Comparison of ENCODE assay signal across 8 mouse cellular contexts in genomic region chr3:144556625-144557324, GRCm38 (mm10). TPM values are rescaled to one million over a fixed set of nuclear protein-coding genes. Genes with fewer than 3 reads are reported as not detected.
DNase-seq lines count a peak whose midpoint lies in the region; ATAC-seq and TF ChIP-seq lines count a peak whose summit lies in the region.
"Had no signal": no experiment of that assay in that cellular context is flagged by ENCODE, and none has a peak within 500 bp of the region (broad histone marks: within the 10 kb centered on the region; RNA-seq: fewer than 3 reads in every experiment).

No protein-coding gene starts in this region.

- no peak for ATAC-seq in hindbrain, postnatal 0 days

- H3K4me2 ChIP-seq in hindbrain, postnatal 0 days (ENCODE audit: low read depth, low read length) = peak overlapping the region; percentile 46

- peak overlapping the region; percentile 27; the same call in 1 of the 2 replicates for H3K27ac ChIP-seq in hindbrain, postnatal 0 days
- peak overlapping the region; percentile 81 for H3K27ac ChIP-seq in midbrain, embryonic 10.5 days (replicated peaks)
- H3K27ac ChIP-seq in cerebellum, adult 2 months (ENCODE audit: insufficient read depth, low read length) = no peak overlapping the region

- H3K9ac ChIP-seq in hindbrain, postnatal 0 days (replicated peaks; ENCODE audit: low read length) = no peak overlapping the region

- WGBS in hindbrain, postnatal 0 days = 9% methylated on average over 16 of the region's 16 CpGs
- 2% methylated on average over 16 of the region's 16 CpGs for WGBS in midbrain, embryonic 10.5 days
- 32% methylated on average over 16 of the region's 16 CpGs for WGBS in cerebellum, adult 2 months

- intact Hi-C loops in gastrocnemius, postnatal 14 days (cut with DNase I; ENCODE audit: low total_unique reads) = no loop called here

- peaks cover 8% of the 10 kb centered on the region; the same call in 1 of the 2 replicates for H3K4me1 ChIP-seq in hindbrain, postnatal 0 days (ENCODE audit: insufficient read depth, low read length)
- H3K4me1 ChIP-seq in midbrain, embryonic 10.5 days = peaks cover 56% of the 10 kb centered on the region
- H3K4me1 ChIP-seq in cerebellum, adult 2 months (ENCODE audit: control insufficient read depth, insufficient read depth, low read length) = peaks cover 3% of the 10 kb centered on the region; the same call in 1 of the 2 replicates

- H3K9me3 ChIP-seq in hindbrain, postnatal 0 days (ENCODE audit: low read length) = no peaks in the 10 kb centered on the region
- H3K9me3 ChIP-seq in midbrain, embryonic 10.5 days (replicated peaks) = no peaks in the 10 kb centered on the region

- no peaks in the 10 kb centered on the region for H3K27me3 ChIP-seq in hindbrain, postnatal 0 days (ENCODE audit: insufficient read depth, low read length)
- no peaks in the 10 kb centered on the region for H3K27me3 ChIP-seq in midbrain, embryonic 10.5 days (ENCODE audit: low read depth, poor library complexity, severe bottlenecking)
- H3K27me3 ChIP-seq in cerebellum, adult 2 months (ENCODE audit: control insufficient read depth, insufficient read depth, low read length) = no peaks in the 10 kb centered on the region

- TF ChIP-seq POLR2A in cerebellum, adult 2 months (IDR thresholded peaks at IDR 0.05; ENCODE audit: borderline replicate concordance, insufficient read depth, low read length) = no peak

- 0 out of 2 replicates have a peak overlapping the region, but pooled peaks have one; percentile 2 for H3K4me3 ChIP-seq in hindbrain, postnatal 0 days (ENCODE audit: low read length)
- peak overlapping the region; percentile 45 for H3K4me3 ChIP-seq in midbrain, embryonic 10.5 days
- no peak overlapping the region for H3K4me3 ChIP-seq in cerebellum, adult 2 months (replicated peaks; ENCODE audit: insufficient read depth, low read depth, low read length)

- peak; percentile 21 for DNase-seq in ES-CJ7 (ENCODE audit: low read depth, low spot score)
- peak; percentile 68 for DNase-seq in embryo, embryonic 10 days (ENCODE audit: low spot score)
- DNase-seq in hindbrain, postnatal 0 days (ENCODE audit: low spot score) = no peak
- peak; percentile 51 for DNase-seq in midbrain, embryonic 10.5 days (ENCODE audit: low spot score)
- DNase-seq in gastrocnemius, postnatal 14 days = no peak
- no peak for DNase-seq in layer of hippocampus, adult 11-12 months (ENCODE audit: low spot score)
- DNase-seq in cerebellum, adult 2 months = no peak
- DNase-seq: gastrocnemius, postnatal 25 days had no signal

- TF ChIP-seq CTCF in hindbrain, postnatal 0 days (IDR thresholded peaks at IDR 0.05; ENCODE audit: low read depth) = no peak
- TF ChIP-seq CTCF in cerebellum, adult 2 months (IDR thresholded peaks at IDR 0.05; ENCODE audit: borderline replicate concordance, insufficient read depth, low read depth, low read length) = no peak

- no peaks in the 10 kb centered on the region for H3K36me3 ChIP-seq in hindbrain, postnatal 0 days (ENCODE audit: insufficient read depth, low read length)
- peaks cover 6% of the 10 kb centered on the region; the same call in 1 of the 2 replicates for H3K36me3 ChIP-seq in midbrain, embryonic 10.5 days

RNA-seq across cellular contexts. Expression of gene Hs2st1, which starts 13.2 kb away (rescaled TPM):
- total RNA-seq in hindbrain, postnatal 0 days (2014; rRNA removed) = 38.8 and 39.2 TPM in 2 replicates
- polyA plus RNA-seq in hindbrain, postnatal 0 days (2015; fragmentation: Nextera tagmentation; extraction: Ambion mirVana) = 11.0 and 11.1 TPM in 2 replicates
- 14.9 and 15.1 TPM in 2 replicates for polyA plus RNA-seq in midbrain, embryonic 10.5 days (2016; fragmentation: Nextera tagmentation; extraction: Ambion mirVana)
- 10 to 100 TPM; 13.7 to 17.6 TPM for total RNA-seq in gastrocnemius, postnatal 14 days (2021)
- 15.2 and 15.4 TPM in 2 replicates for polyA plus RNA-seq in cerebellum, adult 2 months (2012; rRNA removed)

RNA-seq across cellular contexts. Expression of gene Selenof, which starts 13.3 kb away (rescaled TPM):
- total RNA-seq in hindbrain, postnatal 0 days (2014; rRNA removed) = 210 and 211 TPM in 2 replicates
- 686 and 693 TPM in 2 replicates for polyA plus RNA-seq in hindbrain, postnatal 0 days (2015; fragmentation: Nextera tagmentation; extraction: Ambion mirVana)
- polyA plus RNA-seq in midbrain, embryonic 10.5 days (2016; fragmentation: Nextera tagmentation; extraction: Ambion mirVana) = 513 and 526 TPM in 2 replicates
- total RNA-seq in gastrocnemius, postnatal 14 days (2021) = 100 to 1,000 TPM; 150 to 172 TPM
- polyA plus RNA-seq in cerebellum, adult 2 months (2012; rRNA removed) = 285 and 301 TPM in 2 replicates

Comparison
In these comparisons a context has a peak if more than half of its experiments do, and no peak if none do; other contexts are left out.
1. DNase-seq: peak in ES-CJ7 (single experiment), embryo, embryonic 10 days (single experiment) and midbrain, embryonic 10.5 days (single experiment); none in hindbrain, postnatal 0 days (single experiment), gastrocnemius, postnatal 14 days (single experiment), layer of hippocampus, adult 11-12 months (single experiment) and cerebellum, adult 2 months (0 of 2).